Comparison of ENCODE assay signal across 24 mouse cellular contexts in the genomic region with DNA sequence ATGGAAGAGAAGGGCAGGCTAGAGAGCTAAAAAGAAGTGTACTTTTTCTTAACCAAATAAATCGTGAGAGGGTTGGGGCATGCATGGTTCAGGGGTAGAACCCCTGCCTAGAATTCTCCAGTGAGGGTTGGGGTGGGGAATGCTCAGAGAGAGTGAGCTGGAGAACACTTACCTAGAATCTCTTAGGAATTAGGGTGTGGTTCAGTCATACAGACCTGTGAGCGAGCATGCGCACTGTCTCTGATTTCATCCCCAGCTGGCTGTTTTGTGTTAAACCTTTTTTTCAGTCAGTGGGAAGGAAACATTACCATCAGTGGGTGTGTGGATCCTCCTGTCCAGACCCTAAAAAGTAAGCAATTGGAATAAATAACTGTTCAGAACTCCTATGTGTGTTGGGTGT. TPM values are rescaled to one million over a fixed set of nuclear protein-coding genes. Genes with fewer than 3 reads are reported as not detected.
DNase-seq lines count a peak whose midpoint lies in the region; ATAC-seq and TF ChIP-seq lines count a peak whose summit lies in the region.
"Had no signal": no experiment of that assay in that cellular context is flagged by ENCODE, and none has a peak within 500 bp of the region (broad histone marks: within the 10 kb centered on the region; RNA-seq: fewer than 3 reads in every experiment).

No protein-coding gene starts in this region.

- no peak overlapping the region for H3K4me3 ChIP-seq in intestine, embryonic 15.5 days (replicated peaks)
- no peak overlapping the region for H3K4me3 ChIP-seq in intestine, postnatal 0 days (ENCODE audit: low read depth, low read length)
- H3K4me3 ChIP-seq in lung, adult 2 months (replicated peaks; ENCODE audit: extremely low read depth, low read depth, low read length) = no peak overlapping the region
- no peak overlapping the region for H3K4me3 ChIP-seq in brown adipose tissue, adult 24 weeks (ENCODE audit: insufficient read depth, low read depth, low read length)
- no peak overlapping the region for H3K4me3 ChIP-seq in cerebellum, adult 2 months (replicated peaks; ENCODE audit: insufficient read depth, low read depth, low read length)
- H3K4me3 ChIP-seq: embryonic facial prominence, embryonic 10.5 days; erythroblast, embryonic 14.5 days; forebrain, embryonic 10.5 days; heart, embryonic 13.5 days had no signal

- DNase-seq in lung, postnatal 36 days = peak; percentile 36
- no peak for DNase-seq in lung, adult 2 months
- no peak for DNase-seq in natural killer cell, adult 2 months (ENCODE audit: low spot score in 2 of 2)
- no peak for DNase-seq in cerebellum, adult 2 months
- DNase-seq: adrenal gland, postnatal 14 days; cerebellum, adult 18-20 months; cerebellum, postnatal 10 days; gastrocnemius, postnatal 14 days; heart, postnatal 36 days had no signal

- no peak overlapping the region for H3K9ac ChIP-seq in intestine, embryonic 15.5 days
- no peak overlapping the region for H3K9ac ChIP-seq in intestine, postnatal 0 days (ENCODE audit: low read depth, low read length)
- H3K9ac ChIP-seq: heart, embryonic 13.5 days had no signal

- H3K36me3 ChIP-seq in intestine, embryonic 15.5 days = 0 out of 2 replicates have a peak, but pooled peaks cover 3% of the 10 kb centered on the region
- H3K36me3 ChIP-seq in intestine, postnatal 0 days (ENCODE audit: control insufficient read depth, insufficient read depth) = peaks cover 30% of the 10 kb centered on the region

- no peak for TF ChIP-seq POLR2A in lung, adult 2 months (IDR thresholded peaks at IDR 0.05; ENCODE audit: borderline replicate concordance, extremely low read depth, low read depth, low read length)
- TF ChIP-seq POLR2A in cerebellum, adult 2 months (IDR thresholded peaks at IDR 0.05; ENCODE audit: borderline replicate concordance, insufficient read depth, low read length) = no peak

- no peaks in the 10 kb centered on the region for H3K4me1 ChIP-seq in intestine, embryonic 15.5 days (replicated peaks)
- no peaks in the 10 kb centered on the region for H3K4me1 ChIP-seq in intestine, postnatal 0 days (replicated peaks; ENCODE audit: control insufficient read depth, insufficient read depth, low read length)
- no peaks in the 10 kb centered on the region for H3K4me1 ChIP-seq in lung, adult 2 months (ENCODE audit: control insufficient read depth, insufficient read depth, low read length)
- H3K4me1 ChIP-seq in brown adipose tissue, adult 24 weeks (ENCODE audit: control insufficient read depth, insufficient read depth, insufficient read length, low read length) = peaks cover 4% of the 10 kb centered on the region; the same call in 1 of the 2 replicates
- H3K4me1 ChIP-seq in cerebellum, adult 2 months (ENCODE audit: control insufficient read depth, insufficient read depth, low read length) = no peaks in the 10 kb centered on the region; the same call in 1 of the 2 replicates
- H3K4me1 ChIP-seq: embryonic facial prominence, embryonic 10.5 days; forebrain, embryonic 10.5 days had no signal

- TF ChIP-seq CTCF in intestine, postnatal 0 days (IDR thresholded peaks at IDR 0.05; ENCODE audit: low read depth) = no peak
- no peak for TF ChIP-seq CTCF in lung, adult 2 months (IDR thresholded peaks at IDR 0.05; ENCODE audit: insufficient read depth, low read length)
- no peak for TF ChIP-seq CTCF in cerebellum, adult 2 months (IDR thresholded peaks at IDR 0.05; ENCODE audit: borderline replicate concordance, insufficient read depth, low read depth, low read length)

- H3K27me3 ChIP-seq in intestine, embryonic 15.5 days (replicated peaks) = no peaks in the 10 kb centered on the region
- H3K27me3 ChIP-seq in intestine, postnatal 0 days (replicated peaks; ENCODE audit: control insufficient read depth, insufficient read depth, low read length) = no peaks in the 10 kb centered on the region
- H3K27me3 ChIP-seq in cerebellum, adult 2 months (ENCODE audit: control insufficient read depth, insufficient read depth, low read length) = no peaks in the 10 kb centered on the region
- H3K27me3 ChIP-seq: CH12.LX; heart, embryonic 13.5 days had no signal

- peak; percentile 32; the same call in 1 of the 2 replicates for ATAC-seq in intestine, embryonic 15.5 days
- ATAC-seq in intestine, postnatal 0 days = no peak
- ATAC-seq: activated CD4-positive, CD25-positive, alpha-beta regulatory T cell, adult 4 months; forebrain, embryonic 14.5 days; hindbrain, embryonic 16.5 days; inflammation-experienced regulatory T-cells, adult 6 months had no signal

- no peak overlapping the region for H3K27ac ChIP-seq in intestine, embryonic 15.5 days
- H3K27ac ChIP-seq in intestine, postnatal 0 days (ENCODE audit: low read depth, low read length) = no peak overlapping the region
- H3K27ac ChIP-seq in brown adipose tissue, adult 24 weeks (replicated peaks; ENCODE audit: low read depth, low read length) = 0 out of 2 replicates have a peak overlapping the region, but pooled peaks have one; percentile 26
- H3K27ac ChIP-seq in cerebellum, adult 2 months (ENCODE audit: insufficient read depth, low read length) = no peak overlapping the region
- H3K27ac ChIP-seq: embryonic facial prominence, embryonic 10.5 days; forebrain, embryonic 10.5 days; heart, embryonic 13.5 days had no signal

- H3K9me3 ChIP-seq in intestine, embryonic 15.5 days = no peaks in the 10 kb centered on the region
- no peaks in the 10 kb centered on the region for H3K9me3 ChIP-seq in intestine, postnatal 0 days (ENCODE audit: control insufficient read depth)
- H3K9me3 ChIP-seq: embryonic facial prominence, embryonic 10.5 days; forebrain, embryonic 10.5 days; G1E; heart, embryonic 13.5 days had no signal

- H3K4me2 ChIP-seq in intestine, embryonic 15.5 days (replicated peaks) = no peak overlapping the region
- no peak overlapping the region for H3K4me2 ChIP-seq in intestine, postnatal 0 days (replicated peaks; ENCODE audit: low read depth)
- H3K4me2 ChIP-seq: heart, embryonic 13.5 days had no signal

- 80% methylated on average over 3 of the region's 3 CpGs for WGBS in intestine, embryonic 15.5 days
- 78% methylated on average over 3 of the region's 3 CpGs for WGBS in intestine, postnatal 0 days
- WGBS in lung, adult 2 months = 78% methylated on average over 3 of the region's 3 CpGs
- WGBS in cerebellum, adult 2 months = 94% methylated on average over 3 of the region's 3 CpGs

RNA-seq across cellular contexts. Expression of gene Arhgef18, which starts 33.4 kb away (rescaled TPM):
- polyA plus RNA-seq in intestine, embryonic 15.5 days (2015; fragmentation: Nextera tagmentation; extraction: Ambion mirVana) = 6.6 and 7.0 TPM in 2 replicates
- 4.5 and 5.7 TPM in 2 replicates for polyA plus RNA-seq in intestine, postnatal 0 days (2015; fragmentation: Nextera tagmentation; extraction: Ambion mirVana)
- polyA plus RNA-seq in lung, adult 2 months (2012; rRNA removed) = 68.7 and 87.9 TPM in 2 replicates
- 9.0 and 11.1 TPM in 2 replicates for polyA plus RNA-seq in brown adipose tissue, adult 24 weeks (2012; ENCODE audit: insufficient read depth, insufficient read length, missing spikeins)
- polyA plus RNA-seq in cerebellum, adult 2 months (2012; rRNA removed) = 31.2 and 34.0 TPM in 2 replicates

RNA-seq across cellular contexts. Expression of gene Pex11g, which starts 41.3 kb away (rescaled TPM):
- polyA plus RNA-seq in intestine, embryonic 15.5 days (2015; fragmentation: Nextera tagmentation; extraction: Ambion mirVana) = 8.9 and 15.2 TPM in 2 replicates
- polyA plus RNA-seq in intestine, postnatal 0 days (2015; fragmentation: Nextera tagmentation; extraction: Ambion mirVana) = 14.3 and 14.9 TPM in 2 replicates
- polyA plus RNA-seq in lung, adult 2 months (2012; rRNA removed) = 7.6 and 7.7 TPM in 2 replicates
- 11.4 and 12.6 TPM in 2 replicates for polyA plus RNA-seq in brown adipose tissue, adult 24 weeks (2012; ENCODE audit: insufficient read depth, insufficient read length, missing spikeins)
- 1.2 and 1.5 TPM in 2 replicates for polyA plus RNA-seq in cerebellum, adult 2 months (2012; rRNA removed)

RNA-seq across cellular contexts. Expression of gene Tex45, which starts 44.5 kb away (rescaled TPM):
- polyA plus RNA-seq in intestine, embryonic 15.5 days (2015; fragmentation: Nextera tagmentation; extraction: Ambion mirVana) = not detected in 2 replicates
- polyA plus RNA-seq in intestine, postnatal 0 days (2015; fragmentation: Nextera tagmentation; extraction: Ambion mirVana) = not detected in 2 replicates
- 0.14 and 0.24 TPM in 2 replicates for polyA plus RNA-seq in lung, adult 2 months (2012; rRNA removed)
- not detected in 2 replicates for polyA plus RNA-seq in brown adipose tissue, adult 24 weeks (2012; ENCODE audit: insufficient read depth, insufficient read length, missing spikeins)
- 0.08 and 0.26 TPM in 2 replicates for polyA plus RNA-seq in cerebellum, adult 2 months (2012; rRNA removed)
- polyA plus RNA-seq: activated CD4-positive, CD25-positive, alpha-beta regulatory T cell, adult 4 months; erythroblast, embryonic 14.5 days; forebrain, embryonic 10.5 days; G1E; heart, embryonic 13.5 days; heart, postnatal 0 days; hindbrain, embryonic 11.5 days; inflammation-experienced regulatory T-cells, adult 6 months had no signal
